Comparison of ENCODE assay signal across 14 mouse cellular contexts in the genomic region with DNA sequence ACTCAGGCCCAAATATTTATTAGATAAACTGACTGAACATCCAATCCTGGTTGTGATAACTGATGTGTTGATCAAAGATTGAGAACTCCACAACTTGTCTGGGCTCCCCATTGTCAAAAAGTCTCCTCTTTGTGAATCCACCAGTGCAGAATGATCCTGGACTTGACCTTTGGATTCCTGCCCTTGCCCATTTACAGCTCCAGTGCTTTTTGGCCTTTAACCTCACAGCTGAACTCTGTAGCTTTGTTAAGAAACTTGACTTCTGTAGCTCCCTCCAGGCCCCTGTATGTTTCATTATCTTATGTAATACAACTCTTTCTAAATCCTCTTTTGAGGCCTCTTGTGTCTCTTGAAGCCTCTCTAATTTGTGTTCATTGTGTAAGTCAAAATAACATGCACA.
"Had no signal": no experiment of that assay in that cellular context is flagged by ENCODE, and none has a peak within 500 bp of the region (broad histone marks: within the 10 kb centered on the region; RNA-seq: fewer than 3 reads in every experiment).

No protein-coding gene starts in this region.

- H3K4me3 ChIP-seq: layer of hippocampus, adult 2 months; limb, embryonic 12.5 days; midbrain, embryonic 10.5 days; midbrain, embryonic 15.5 days; neural tube, embryonic 13.5 days; stomach, embryonic 15.5 days had no signal

- H3K36me3 ChIP-seq: limb, embryonic 12.5 days; midbrain, embryonic 10.5 days; midbrain, embryonic 15.5 days; neural tube, embryonic 13.5 days; stomach, embryonic 15.5 days had no signal

- H3K9me3 ChIP-seq: limb, embryonic 12.5 days; midbrain, embryonic 10.5 days; midbrain, embryonic 15.5 days; neural tube, embryonic 13.5 days; stomach, embryonic 15.5 days had no signal

- H3K4me1 ChIP-seq: limb, embryonic 12.5 days; midbrain, embryonic 10.5 days; midbrain, embryonic 15.5 days; neural tube, embryonic 13.5 days; stomach, embryonic 15.5 days had no signal

- H3K27me3 ChIP-seq: limb, embryonic 12.5 days; midbrain, embryonic 15.5 days; neural tube, embryonic 13.5 days; stomach, embryonic 15.5 days had no signal

- DNase-seq: liver; lung, adult 2 months; lung, postnatal 36 days; retina, postnatal 1 day; thymus, postnatal 36 days had no signal

- H3K4me2 ChIP-seq: limb, embryonic 12.5 days; midbrain, embryonic 15.5 days; neural tube, embryonic 13.5 days; stomach, embryonic 15.5 days had no signal

- H3K27ac ChIP-seq: kidney, postnatal 0 days; layer of hippocampus, adult 2 months; limb, embryonic 12.5 days; liver, embryonic 14.5 days; midbrain, embryonic 10.5 days; midbrain, embryonic 15.5 days; neural tube, embryonic 13.5 days; stomach, embryonic 15.5 days had no signal

- ATAC-seq: lung, postnatal 0 days; midbrain, embryonic 15.5 days had no signal

- H3K9ac ChIP-seq: limb, embryonic 12.5 days; liver, embryonic 14.5 days; midbrain, embryonic 15.5 days; neural tube, embryonic 13.5 days; stomach, embryonic 15.5 days had no signal
